Mouse (Mus musculus): ENCODE measurements around the gene Esrrg. TPM values are rescaled to one million over a fixed set of nuclear protein-coding genes. Genes with fewer than 3 reads are reported as not detected.

Esrrg gene
- polyA plus RNA-seq, 1 experiment from 2014 or later, result 28.9 TPM

- 2% methylated on average over 16 of the region's 16 CpGs for WGBS
- H3K9me3 ChIP-seq, result no peaks in the 10 kb centered on the region
- H3K27me3 ChIP-seq, result peaks cover 75% of the 10 kb centered on the region
- peaks cover 54% of the 10 kb centered on the region for H3K4me1 ChIP-seq (replicated peaks)
- H3K27ac ChIP-seq (replicated peaks), result no peak overlapping the region
- H3K4me3 ChIP-seq, result peak overlapping the region; percentile 45
- ATAC-seq (ENCODE audit: low read depth), result no peak
- H3K4me2 ChIP-seq, result peak overlapping the region; percentile 82
- H3K9ac ChIP-seq, result peak overlapping the region; percentile 63; the same call in 1 of the 2 replicates
- H3K36me3 ChIP-seq, result no peaks in the 10 kb centered on the region
Measured at GRCm38 (mm10) chr1:187609853-187610230, 1.3 kb downstream of the Esrrg start.

DNA sequence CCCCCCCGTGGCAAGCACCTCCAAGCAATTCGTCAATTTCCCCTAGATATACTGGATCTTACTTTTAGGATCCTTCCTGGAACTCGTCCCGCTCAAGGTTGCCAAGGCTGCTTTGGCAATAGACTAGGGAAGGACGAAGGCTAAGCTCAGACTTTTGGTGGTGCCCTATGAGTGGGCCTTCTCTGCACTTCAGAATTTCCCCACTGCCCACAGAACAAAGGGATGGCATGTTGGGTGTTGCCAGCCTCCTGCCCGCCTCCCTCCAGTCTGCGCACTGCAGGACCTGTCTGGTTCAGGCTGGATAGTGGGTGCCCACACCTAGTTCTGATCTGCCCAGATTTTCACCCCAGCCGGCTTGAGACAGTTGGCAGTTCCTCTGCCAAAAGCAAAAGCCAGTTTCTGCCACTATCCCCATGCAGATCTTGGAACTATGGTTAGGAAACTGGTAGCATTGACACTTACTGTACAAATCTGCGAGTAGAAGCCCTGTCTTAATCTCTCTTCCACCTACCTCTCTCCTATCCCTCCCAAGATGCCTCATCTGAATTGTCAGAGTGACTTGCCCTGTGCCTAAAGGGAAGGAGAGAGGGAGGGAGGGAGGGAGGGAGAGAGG, 1.9 kb downstream of the Esrrg start:
- Histone ChIP-seq H3K27me3 (peaks cover 72% of the 10 kb centered on the region), H3K9me3 (no peaks in the 10 kb centered on the region), H3K4me1 (replicated peaks) (peaks cover 48% of the 10 kb centered on the region), H3K4me2 (peak overlapping the region; percentile 82; the same call in 1 of the 2 replicates), H3K4me3 (no peak overlapping the region), H3K27ac (replicated peaks) (no peak overlapping the region), H3K36me3 (no peaks in the 10 kb centered on the region), H3K9ac (no peak overlapping the region)
- no peak for ATAC-seq (ENCODE audit: low read depth)
- 23% methylated on average over 7 of the region's 9 CpGs for WGBS

DNA sequence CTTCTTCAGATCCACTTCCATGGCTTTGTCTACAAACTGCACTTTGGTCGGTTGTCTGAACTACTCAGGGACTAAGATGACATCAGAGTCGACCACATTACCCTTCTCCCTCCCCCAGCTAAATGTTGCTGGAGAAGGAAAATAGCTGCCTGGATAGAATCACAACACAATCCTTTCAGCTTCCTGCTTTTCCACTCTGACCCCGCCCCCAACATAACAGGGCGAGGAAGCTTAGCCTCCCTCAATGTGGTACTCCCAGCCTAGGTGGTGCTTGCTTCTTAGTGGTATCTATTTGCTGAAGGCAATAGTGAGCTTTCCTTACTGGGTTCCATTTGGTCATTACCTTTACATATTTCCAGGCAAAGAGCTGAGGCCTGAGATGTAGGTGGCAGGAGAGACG, 3.3 kb downstream of the Esrrg start:
- Histone ChIP-seq H3K4me3 (no peak overlapping the region), H3K27ac (replicated peaks) (no peak overlapping the region), H3K4me2 (no peak overlapping the region), H3K27me3 (peaks cover 57% of the 10 kb centered on the region), H3K9ac (no peak overlapping the region), H3K36me3 (no peaks in the 10 kb centered on the region), H3K4me1 (replicated peaks) (peaks cover 33% of the 10 kb centered on the region), H3K9me3 (no peaks in the 10 kb centered on the region)
- WGBS, result 51% methylated on average over 5 of the region's 5 CpGs
- no peak for ATAC-seq (ENCODE audit: low read depth)

DNA sequence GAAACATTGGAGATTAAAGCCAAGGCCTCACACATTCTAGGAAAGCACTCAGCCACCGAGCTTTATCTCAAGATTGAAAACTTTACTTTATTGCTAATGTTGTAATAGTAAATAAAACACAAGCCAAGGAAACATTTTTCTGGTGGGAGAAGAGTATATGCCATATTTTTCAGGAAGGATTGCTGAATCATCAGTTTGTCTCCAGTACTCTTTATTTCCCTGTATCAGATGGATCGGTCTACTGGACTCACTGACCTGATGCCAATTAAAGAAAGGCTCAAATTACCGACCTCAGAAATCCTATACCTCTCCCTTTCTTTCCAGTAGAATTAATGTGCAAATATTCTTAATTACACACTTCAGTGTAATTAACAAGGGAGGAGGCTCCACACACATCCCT, 4.7 kb downstream of the Esrrg start:
- Histone ChIP-seq H3K36me3 (no peaks in the 10 kb centered on the region), H3K9ac (no peak overlapping the region), H3K27me3 (peaks cover 44% of the 10 kb centered on the region), H3K4me3 (no peak overlapping the region), H3K27ac (replicated peaks) (no peak overlapping the region), H3K9me3 (no peaks in the 10 kb centered on the region), H3K4me1 (replicated peaks) (peaks cover 19% of the 10 kb centered on the region), H3K4me2 (no peak overlapping the region)
- WGBS, result 74% methylated on average over 3 of the region's 3 CpGs
- ATAC-seq (ENCODE audit: low read depth), result no peak

DNA sequence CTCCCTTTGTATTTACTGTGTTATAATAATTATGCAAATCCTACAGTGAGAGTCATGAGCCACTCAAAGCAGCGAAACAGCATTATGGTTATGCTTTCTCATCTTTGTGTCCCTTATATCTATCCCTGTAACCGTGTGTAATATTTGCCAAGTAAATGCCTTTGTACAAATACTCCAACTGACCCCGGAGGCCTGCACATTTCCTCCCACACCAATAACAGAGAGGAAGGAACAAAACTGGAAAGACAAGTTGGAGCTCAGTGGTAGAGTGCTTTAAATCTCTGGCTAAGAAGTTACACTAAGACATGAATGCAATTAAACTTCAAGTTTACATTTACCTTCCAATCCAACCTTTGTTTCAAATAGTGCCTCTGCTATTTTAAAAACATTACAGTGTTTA, 15.4 kb downstream of the Esrrg start:
- Histone ChIP-seq H3K27ac (replicated peaks) (no peak overlapping the region), H3K4me1 (replicated peaks) (no peaks in the 10 kb centered on the region), H3K27me3 (no peaks in the 10 kb centered on the region), H3K4me2 (no peak overlapping the region), H3K36me3 (no peaks in the 10 kb centered on the region), H3K9me3 (no peaks in the 10 kb centered on the region), H3K4me3 (no peak overlapping the region), H3K9ac (no peak overlapping the region)
- 88% methylated on average over 3 of the region's 3 CpGs for WGBS
- no peak for ATAC-seq (ENCODE audit: low read depth)

DNA sequence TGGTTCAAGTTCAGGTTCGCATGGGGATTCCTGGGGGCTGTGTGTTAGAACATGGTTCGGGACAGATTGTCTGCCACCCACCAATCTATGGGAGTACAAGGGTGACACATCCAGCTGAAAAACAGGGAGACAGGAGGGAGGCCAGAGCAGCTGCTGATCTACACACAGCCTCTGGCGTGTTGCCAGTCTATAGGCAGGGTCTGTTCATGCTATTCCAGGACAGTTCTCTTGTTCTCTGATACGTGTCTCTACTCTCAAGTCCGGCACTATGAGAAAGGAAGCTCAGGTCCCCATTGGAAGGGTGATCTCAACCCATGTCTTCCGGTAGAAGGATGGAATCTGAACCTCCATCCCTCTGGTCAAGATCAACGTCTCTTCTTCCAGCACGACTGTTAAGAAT, 21.8 kb downstream of the Esrrg start:
- Histone ChIP-seq H3K27ac (replicated peaks) (no peak overlapping the region), H3K9ac (no peak overlapping the region), H3K36me3 (no peaks in the 10 kb centered on the region), H3K4me2 (no peak overlapping the region), H3K27me3 (no peaks in the 10 kb centered on the region), H3K4me1 (replicated peaks) (no peaks in the 10 kb centered on the region), H3K4me3 (no peak overlapping the region), H3K9me3 (no peaks in the 10 kb centered on the region)
- no peak for ATAC-seq (ENCODE audit: low read depth)
- 85% methylated on average over 8 of the region's 8 CpGs for WGBS

DNA sequence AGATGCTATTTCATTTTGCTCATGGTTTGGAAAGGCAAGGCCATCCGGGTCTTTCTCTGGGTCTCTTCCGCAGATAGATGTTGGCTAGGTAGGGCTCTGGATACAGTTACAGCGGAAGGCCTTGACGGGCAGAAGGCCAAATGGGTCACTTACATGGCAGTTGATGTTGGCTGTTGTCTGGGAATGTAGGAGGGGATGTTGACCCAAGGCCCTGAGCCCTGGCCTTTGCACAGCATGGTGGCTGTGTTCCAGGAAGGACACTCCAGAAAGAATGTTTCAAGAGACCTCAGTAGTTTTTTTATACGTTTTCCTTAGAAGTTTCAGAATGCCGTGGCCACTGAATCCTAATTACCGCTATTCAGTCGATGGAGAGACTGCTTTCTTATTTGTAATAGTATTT, 22.9 kb downstream of the Esrrg start:
- 85% methylated on average over 8 of the region's 8 CpGs for WGBS
- H3K9ac ChIP-seq, result no peak overlapping the region
- no peak overlapping the region for H3K27ac ChIP-seq (replicated peaks)
- no peaks in the 10 kb centered on the region for H3K36me3 ChIP-seq
- no peaks in the 10 kb centered on the region for H3K27me3 ChIP-seq
- H3K4me3 ChIP-seq, result no peak overlapping the region
- no peak overlapping the region for H3K4me2 ChIP-seq
- H3K9me3 ChIP-seq, result no peaks in the 10 kb centered on the region
- H3K4me1 ChIP-seq (replicated peaks), result no peaks in the 10 kb centered on the region
- no peak for ATAC-seq (ENCODE audit: low read depth)

- Histone ChIP-seq H3K4me3 (no peak overlapping the region), H3K4me1 (replicated peaks) (peaks cover 5% of the 10 kb centered on the region), H3K27me3 (no peaks in the 10 kb centered on the region), H3K9me3 (no peaks in the 10 kb centered on the region), H3K36me3 (peaks cover 12% of the 10 kb centered on the region), H3K4me2 (no peak overlapping the region), H3K9ac (no peak overlapping the region), H3K27ac (replicated peaks) (no peak overlapping the region)
- ATAC-seq (ENCODE audit: low read depth), result no peak
- 75% methylated on average over 8 of the region's 8 CpGs for WGBS
Measured at GRCm38 (mm10) chr1:187645258-187645657, 36.7 kb downstream of the Esrrg start.

GRCm38 (mm10) chr1:187648551-187648950, 40.0 kb downstream of the Esrrg start:
- Histone ChIP-seq H3K27me3 (no peaks in the 10 kb centered on the region), H3K27ac (replicated peaks) (no peak overlapping the region), H3K4me2 (no peak overlapping the region), H3K9me3 (no peaks in the 10 kb centered on the region), H3K4me3 (no peak overlapping the region), H3K4me1 (replicated peaks) (peaks cover 28% of the 10 kb centered on the region), H3K9ac (no peak overlapping the region), H3K36me3 (peaks cover 6% of the 10 kb centered on the region)
- no peak for ATAC-seq (ENCODE audit: low read depth)
- 94% methylated on average over 8 of the region's 8 CpGs for WGBS

DNA sequence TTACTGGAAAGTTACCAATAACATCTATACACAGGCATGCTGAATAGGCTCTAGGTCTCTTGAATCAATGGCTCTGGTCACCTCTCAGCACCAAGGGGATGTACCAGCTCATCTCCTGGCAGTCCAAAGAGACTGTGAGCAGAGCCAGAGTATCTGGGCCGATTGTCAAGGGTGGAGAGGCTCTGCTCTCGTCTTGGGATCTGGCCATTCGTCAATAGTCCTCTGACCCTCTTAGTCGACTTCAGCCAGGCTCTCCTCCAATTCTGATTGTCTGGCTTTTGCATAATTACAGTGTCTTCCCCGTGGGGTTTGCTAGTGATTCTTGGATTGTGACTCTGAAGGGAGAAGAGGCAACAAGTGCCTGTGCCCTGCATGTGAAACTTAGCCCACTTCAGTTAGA, 41.3 kb downstream of the Esrrg start:
- H3K4me2 ChIP-seq, result peak overlapping the region; percentile 84
- 51% methylated on average over 5 of the region's 5 CpGs for WGBS
- H3K27me3 ChIP-seq, result no peaks in the 10 kb centered on the region
- H3K9ac ChIP-seq, result no peak overlapping the region
- H3K4me1 ChIP-seq (replicated peaks), result peaks cover 28% of the 10 kb centered on the region
- H3K9me3 ChIP-seq, result no peaks in the 10 kb centered on the region
- H3K36me3 ChIP-seq, result peaks cover 2% of the 10 kb centered on the region; the same call in 1 of the 2 replicates
- ATAC-seq (ENCODE audit: low read depth), result no peak
- H3K27ac ChIP-seq (replicated peaks), result no peak overlapping the region
- H3K4me3 ChIP-seq, result no peak overlapping the region

DNA sequence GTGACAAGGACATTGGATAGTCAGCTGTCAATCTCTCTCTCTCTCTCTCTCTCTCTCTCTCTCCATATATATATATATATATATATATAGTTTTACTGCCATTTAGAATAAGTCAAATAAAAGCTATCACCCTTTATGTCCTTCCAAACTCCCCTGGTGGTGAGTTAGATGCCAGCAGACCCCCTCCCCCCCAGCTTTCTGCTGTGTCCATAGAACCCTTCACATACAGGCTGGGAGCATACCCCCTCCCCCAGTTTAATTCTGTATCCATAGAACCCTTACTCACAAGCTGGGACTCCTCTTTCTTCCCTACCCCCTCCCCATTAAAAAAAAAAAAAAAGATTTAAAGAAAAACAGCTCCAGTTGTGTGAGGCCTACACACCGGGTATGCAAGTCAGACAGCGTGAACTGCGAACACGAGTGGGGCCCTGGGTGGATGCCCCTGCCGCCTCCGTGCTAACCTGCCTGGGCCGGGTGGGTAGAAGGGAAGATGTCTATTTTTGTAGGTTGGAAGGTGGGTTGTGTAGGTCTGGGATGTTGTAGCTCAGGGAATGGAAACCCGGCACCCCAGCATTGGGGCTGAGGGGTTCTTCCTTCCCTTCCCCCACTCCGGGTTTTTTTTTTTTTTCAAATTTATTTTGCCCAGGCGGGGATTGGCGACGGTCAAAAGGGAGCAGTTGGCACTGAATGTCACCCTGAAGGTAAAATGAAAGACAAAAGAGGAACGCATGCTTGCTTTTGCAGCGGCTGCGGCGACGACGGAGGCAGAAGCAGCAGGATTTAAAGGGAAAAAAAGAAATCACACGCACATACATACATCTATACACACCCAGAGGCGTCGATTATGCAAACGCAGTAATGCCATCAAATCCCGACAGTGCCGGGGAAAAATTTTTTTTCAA, 42.4 kb downstream of the Esrrg start:
- H3K27ac ChIP-seq (replicated peaks), result peak overlapping the region; percentile 87
- no peaks in the 10 kb centered on the region for H3K27me3 ChIP-seq
- H3K4me1 ChIP-seq (replicated peaks), result peaks cover 28% of the 10 kb centered on the region
- H3K9me3 ChIP-seq, result no peaks in the 10 kb centered on the region
- H3K4me3 ChIP-seq, result peak overlapping the region; percentile 72
- WGBS, result 8% methylated on average over 24 of the region's 24 CpGs
- H3K4me2 ChIP-seq, result peak overlapping the region; percentile 84
- peak; percentile 36; the same call in 1 of the 2 replicates for ATAC-seq (ENCODE audit: low read depth)
- peak overlapping the region; percentile 91 for H3K9ac ChIP-seq
- H3K36me3 ChIP-seq, result no peaks in the 10 kb centered on the region

- Histone ChIP-seq H3K4me1 (replicated peaks) (peaks cover 28% of the 10 kb centered on the region), H3K9ac (peak overlapping the region; percentile 91), H3K27me3 (no peaks in the 10 kb centered on the region), H3K9me3 (no peaks in the 10 kb centered on the region), H3K4me3 (peak overlapping the region; percentile 72), H3K27ac (replicated peaks) (peak overlapping the region; percentile 87), H3K36me3 (no peaks in the 10 kb centered on the region), H3K4me2 (peak overlapping the region; percentile 84)
- ATAC-seq (ENCODE audit: low read depth), result peak; percentile 87
- under 1% methylated on average over 47 of the region's 47 CpGs for WGBS
Measured at GRCm38 (mm10) chr1:187651688-187652241, 43.2 kb downstream of the Esrrg start.

Data from neural tube, embryonic 13.5 days (tissue).